Mouse (Mus musculus): ENCODE results near the gene Mdm2. TPM values are rescaled to one million over a fixed set of nuclear protein-coding genes. Genes with fewer than 3 reads are reported as not detected.

Gene Mdm2
- polyA plus RNA-seq, 1 experiment = 2.1 TPM

DNA sequence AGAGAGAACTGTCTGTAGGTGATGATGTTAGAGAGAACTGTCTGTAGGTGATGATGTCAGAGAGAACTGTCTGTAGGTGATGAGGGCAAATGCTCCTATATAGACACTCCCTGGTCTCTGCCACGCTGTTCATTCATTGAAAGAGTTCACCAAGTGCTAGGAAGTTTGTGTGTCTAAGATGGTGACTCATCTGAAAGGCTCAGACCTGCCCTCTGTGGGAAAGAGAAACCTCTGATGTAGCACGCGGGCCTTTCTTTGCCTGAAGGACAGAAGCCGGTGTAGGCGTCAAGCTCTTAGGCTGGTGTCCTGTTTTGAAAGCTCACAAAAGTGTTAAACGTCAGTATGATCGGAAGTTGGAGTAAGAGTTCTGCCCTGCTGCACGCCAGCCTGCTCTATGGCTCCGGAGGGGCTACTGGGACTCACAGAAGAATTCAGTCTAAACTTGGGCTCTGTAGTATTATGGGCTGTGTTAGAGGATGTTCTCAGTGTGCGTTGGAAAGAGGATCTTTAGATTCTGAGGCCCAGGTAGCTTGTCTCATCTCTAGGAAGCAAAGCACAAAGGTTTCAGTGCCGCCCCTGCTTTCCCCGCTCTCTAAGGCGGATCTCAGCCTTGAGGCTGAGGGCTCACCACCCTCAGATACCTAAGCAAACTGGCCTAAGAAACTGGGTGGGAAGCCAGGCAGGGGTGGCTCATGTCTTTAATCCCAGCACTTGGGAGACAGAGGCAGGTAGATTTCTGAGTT is 32.9 kb downstream of the Mdm2 start:
- peaks cover 13% of the 10 kb centered on the region for H3K27me3 ChIP-seq (ENCODE audit: control insufficient read depth)
- H3K4me1 ChIP-seq (ENCODE audit: control insufficient read depth) = peaks cover 28% of the 10 kb centered on the region
- H3K9me3 ChIP-seq (ENCODE audit: control insufficient read depth, low read length) = no peaks in the 10 kb centered on the region
- TF ChIP-seq TAL1 (IDR thresholded peaks at IDR 0.05; ENCODE audit: low read length) (no peak), GATA1 (IDR thresholded peaks at IDR 0.05; ENCODE audit: low read length) (no peak)
- no peak overlapping the region for H3K4me3 ChIP-seq (replicated peaks)
- no peaks in the 10 kb centered on the region; the same call in 1 of the 2 replicates for H3K36me3 ChIP-seq (ENCODE audit: control insufficient read depth)

DNA sequence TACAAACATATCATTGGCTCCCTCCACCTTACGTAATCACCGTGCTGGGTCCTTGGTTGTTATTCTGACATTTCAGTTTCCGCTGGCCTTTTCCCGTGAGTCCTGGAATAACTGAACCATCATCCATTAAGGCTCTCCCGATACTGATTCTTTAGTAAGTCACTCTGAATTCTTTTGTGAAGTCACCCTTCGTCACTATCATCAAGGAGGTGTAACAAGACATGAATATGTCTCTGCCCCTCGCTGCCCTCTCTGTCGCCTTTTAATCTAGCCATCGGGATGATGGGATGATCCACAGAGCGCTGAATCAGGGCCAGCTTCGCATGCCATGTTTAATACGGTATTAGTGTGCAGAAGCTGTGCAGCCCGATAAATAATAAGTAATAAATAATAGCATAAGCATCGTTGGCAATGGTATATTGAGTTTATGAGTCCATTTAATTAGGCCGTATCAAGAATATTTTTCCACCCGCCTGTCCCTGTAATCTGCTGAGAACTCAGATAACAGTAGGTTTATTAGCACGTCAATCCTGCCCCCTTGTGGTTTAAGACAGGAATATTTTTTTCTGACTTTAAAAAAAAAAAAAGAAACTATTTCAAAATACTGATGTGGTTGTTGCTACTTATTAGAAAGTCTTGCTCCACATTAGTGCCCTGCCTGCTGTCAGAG is 33.8 kb downstream of the Mdm2 start:
- no peak overlapping the region for H3K4me3 ChIP-seq (replicated peaks)
- no peak for TF ChIP-seq TAL1 (IDR thresholded peaks at IDR 0.05; ENCODE audit: low read length)
- TF ChIP-seq GATA1 (IDR thresholded peaks at IDR 0.05; ENCODE audit: low read length) = no peak

DNA sequence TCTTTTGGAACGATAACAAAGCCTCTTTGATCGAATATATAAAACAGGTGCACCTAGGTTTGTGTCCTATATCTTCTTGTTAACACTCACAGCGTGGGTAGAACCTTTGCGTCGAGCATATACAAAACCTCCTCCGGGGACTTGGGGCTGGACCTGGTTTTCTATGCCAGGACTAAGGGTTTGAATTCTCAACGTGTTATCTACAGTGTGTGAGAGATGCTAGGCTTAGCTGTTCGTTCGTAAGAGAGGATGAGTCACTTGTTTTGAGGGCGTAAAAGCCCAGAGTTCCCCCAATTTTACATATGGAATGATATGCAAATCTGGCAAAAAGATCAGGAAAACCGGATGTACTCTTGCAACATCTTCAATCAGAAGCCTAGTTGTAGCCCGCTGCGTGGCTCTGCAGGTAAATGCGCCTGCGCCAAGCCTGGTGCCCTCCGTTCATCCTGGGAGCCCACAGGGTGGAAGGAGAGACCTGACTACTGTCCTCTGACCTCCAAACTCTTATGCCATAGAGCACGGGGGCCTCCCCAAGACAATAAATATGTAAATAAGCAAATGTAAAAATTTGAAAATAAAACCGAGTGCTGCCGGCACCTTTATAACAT is 34.4 kb downstream of the Mdm2 start:
- no peaks in the 10 kb centered on the region; the same call in 1 of the 2 replicates for H3K36me3 ChIP-seq (ENCODE audit: control insufficient read depth)
- no peak overlapping the region for H3K4me3 ChIP-seq (replicated peaks)

More for the DNA sequence above, 33.8 kb downstream of the Mdm2 start:
- no peaks in the 10 kb centered on the region; the same call in 1 of the 2 replicates for H3K36me3 ChIP-seq (ENCODE audit: control insufficient read depth)
- H3K4me1 ChIP-seq (ENCODE audit: control insufficient read depth) = peaks cover 28% of the 10 kb centered on the region
- H3K9me3 ChIP-seq (ENCODE audit: control insufficient read depth, low read length) = no peaks in the 10 kb centered on the region
- peaks cover 13% of the 10 kb centered on the region for H3K27me3 ChIP-seq (ENCODE audit: control insufficient read depth)

DNA sequence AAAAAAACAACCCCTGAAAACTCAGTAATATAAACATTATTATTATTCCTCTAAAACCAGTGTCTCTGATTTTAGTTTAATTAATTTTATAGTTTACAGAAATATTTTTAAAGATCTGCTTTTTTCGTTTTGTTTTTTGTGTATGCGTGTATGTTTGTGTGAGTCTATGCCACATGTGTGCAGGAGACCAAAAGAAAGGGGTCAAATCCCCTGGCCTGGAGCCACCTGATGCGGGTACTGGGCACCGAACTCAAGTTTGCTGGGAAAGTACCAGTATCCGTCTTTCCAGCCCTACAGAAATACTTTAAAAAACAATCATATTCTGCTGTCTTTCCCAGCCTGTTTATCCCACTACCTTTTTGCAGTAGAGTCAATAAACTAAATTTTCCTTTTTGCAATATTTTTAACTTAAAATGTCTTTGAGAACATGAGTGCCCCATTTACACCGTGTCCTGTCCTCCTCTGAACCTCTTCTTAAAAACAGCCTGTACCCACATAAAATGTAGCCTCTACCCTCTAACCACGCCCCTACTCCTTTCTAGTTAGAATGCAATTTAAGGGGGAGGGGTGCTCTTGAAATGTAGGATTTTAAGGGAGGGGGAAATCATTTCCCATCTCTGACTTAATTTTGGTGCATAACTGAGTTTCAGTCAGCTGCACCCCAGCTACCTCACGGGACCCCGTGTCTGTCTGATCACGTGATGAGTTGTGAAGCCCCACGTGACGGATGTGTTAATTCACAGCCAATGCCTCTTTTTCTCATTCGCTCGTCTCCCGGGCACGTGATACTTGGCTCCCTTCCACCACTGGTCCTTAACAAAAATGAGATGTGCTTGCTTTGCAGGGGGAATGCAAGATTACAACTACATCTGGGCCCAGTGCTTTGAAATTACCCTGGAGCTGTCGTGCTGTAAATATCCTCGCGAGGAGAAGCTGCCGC is 35.2 kb downstream of the Mdm2 start:
- Histone ChIP-seq H3K4me1 (ENCODE audit: control insufficient read depth) (peaks cover 28% of the 10 kb centered on the region), H3K27me3 (ENCODE audit: control insufficient read depth) (peaks cover 13% of the 10 kb centered on the region), H3K36me3 (ENCODE audit: control insufficient read depth) (no peaks in the 10 kb centered on the region; the same call in 1 of the 2 replicates), H3K4me3 (replicated peaks) (no peak overlapping the region), H3K9me3 (ENCODE audit: control insufficient read depth, low read length) (no peaks in the 10 kb centered on the region)
- TF ChIP-seq GATA1 (IDR thresholded peaks at IDR 0.05; ENCODE audit: low read length) (no peak), TAL1 (IDR thresholded peaks at IDR 0.05; ENCODE audit: low read length) (no peak)

More for the DNA sequence above, 34.4 kb downstream of the Mdm2 start:
- TF ChIP-seq GATA1 (IDR thresholded peaks at IDR 0.05; ENCODE audit: low read length) = no peak
- no peak for TF ChIP-seq TAL1 (IDR thresholded peaks at IDR 0.05; ENCODE audit: low read length)
- Histone ChIP-seq H3K27me3 (ENCODE audit: control insufficient read depth) (peaks cover 13% of the 10 kb centered on the region), H3K9me3 (ENCODE audit: control insufficient read depth, low read length) (no peaks in the 10 kb centered on the region), H3K4me1 (ENCODE audit: control insufficient read depth) (peaks cover 28% of the 10 kb centered on the region)

DNA sequence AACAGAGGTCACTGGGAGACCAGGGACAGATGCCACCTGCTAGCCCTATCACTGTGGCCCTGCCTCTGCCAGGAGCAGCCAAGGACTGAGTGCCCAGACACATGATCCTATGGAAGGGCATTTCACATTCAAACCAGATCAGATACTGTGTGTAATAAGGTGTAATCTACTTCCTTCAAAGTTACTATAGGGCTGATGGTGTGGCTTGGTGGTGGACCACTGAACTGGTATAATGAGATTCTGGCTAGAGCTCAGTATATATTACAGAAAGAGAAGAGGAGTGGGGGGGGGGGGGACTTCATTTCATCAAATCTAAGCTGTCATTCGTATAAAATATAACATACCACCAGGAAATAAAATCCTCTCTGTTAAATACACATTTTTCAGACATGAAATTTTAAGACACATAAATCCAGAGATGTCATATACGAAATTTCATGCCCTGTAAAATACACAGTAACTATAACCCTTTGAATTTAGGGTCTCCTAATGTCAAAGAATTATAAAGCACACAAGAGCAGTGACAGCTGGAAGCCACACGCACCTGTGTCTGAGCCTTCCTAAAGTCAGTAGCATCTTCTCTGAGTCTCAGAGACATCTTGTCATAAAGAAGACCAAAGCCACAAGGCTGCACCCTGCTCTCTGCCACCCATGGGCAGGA is 36.1 kb downstream of the Mdm2 start:
- Histone ChIP-seq H3K27me3 (ENCODE audit: control insufficient read depth) (peaks cover 13% of the 10 kb centered on the region), H3K36me3 (ENCODE audit: control insufficient read depth) (no peaks in the 10 kb centered on the region; the same call in 1 of the 2 replicates), H3K9me3 (ENCODE audit: control insufficient read depth, low read length) (no peaks in the 10 kb centered on the region), H3K4me1 (ENCODE audit: control insufficient read depth) (peaks cover 28% of the 10 kb centered on the region), H3K4me3 (replicated peaks) (no peak overlapping the region)
- TF ChIP-seq GATA1 (IDR thresholded peaks at IDR 0.05; ENCODE audit: low read length) = no peak
- no peak for TF ChIP-seq TAL1 (IDR thresholded peaks at IDR 0.05; ENCODE audit: low read length)

DNA sequence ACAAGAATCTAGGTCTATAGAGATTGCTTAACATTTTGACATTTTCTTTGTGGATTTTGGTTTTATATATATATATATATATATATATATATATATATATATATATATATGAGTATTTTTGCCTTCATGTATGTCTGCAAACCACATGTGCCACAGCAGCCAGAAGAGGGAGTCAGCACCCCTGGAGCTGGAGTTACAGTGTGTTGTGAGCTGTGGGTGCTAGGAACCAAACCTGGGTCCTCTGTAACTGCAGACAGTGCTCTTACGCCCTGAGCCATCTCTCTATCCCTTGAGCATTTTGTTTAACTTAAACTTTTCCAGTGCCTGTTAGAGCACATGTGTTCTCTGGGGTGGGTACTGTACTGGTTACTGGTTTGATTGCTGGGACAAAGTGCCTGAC is 36.6 kb downstream of the Mdm2 start:
- Histone ChIP-seq H3K4me3 (replicated peaks) (no peak overlapping the region), H3K4me1 (ENCODE audit: control insufficient read depth) (peaks cover 26% of the 10 kb centered on the region), H3K36me3 (ENCODE audit: control insufficient read depth) (no peaks in the 10 kb centered on the region; the same call in 1 of the 2 replicates), H3K9me3 (ENCODE audit: control insufficient read depth, low read length) (no peaks in the 10 kb centered on the region), H3K27me3 (ENCODE audit: control insufficient read depth) (peaks cover 13% of the 10 kb centered on the region)
- no peak for TF ChIP-seq TAL1 (IDR thresholded peaks at IDR 0.05; ENCODE audit: low read length)
- TF ChIP-seq GATA1 (IDR thresholded peaks at IDR 0.05; ENCODE audit: low read length) = no peak

DNA sequence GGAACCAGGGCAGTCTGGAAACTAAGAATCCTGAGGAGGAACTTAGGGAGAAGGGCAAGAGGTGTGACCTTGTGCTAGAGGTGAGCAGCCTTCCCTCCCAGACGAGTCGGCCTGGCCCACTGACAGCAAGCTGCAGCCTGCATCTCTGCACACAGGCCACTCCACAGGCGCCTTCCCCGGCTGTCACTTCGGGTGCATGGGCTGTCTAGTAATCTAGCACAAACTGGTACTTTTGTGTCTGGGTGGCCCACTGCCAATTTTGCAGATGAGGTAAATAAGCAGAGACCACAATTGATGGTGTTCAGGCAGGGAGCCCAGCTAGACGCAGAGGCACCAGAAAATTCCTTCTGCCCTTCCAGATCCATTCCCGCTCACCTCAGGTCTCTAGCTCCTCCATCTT is 37.9 kb downstream of the Mdm2 start:
- Histone ChIP-seq H3K9me3 (ENCODE audit: control insufficient read depth, low read length) (no peaks in the 10 kb centered on the region), H3K36me3 (ENCODE audit: control insufficient read depth) (no peaks in the 10 kb centered on the region; the same call in 1 of the 2 replicates), H3K4me3 (replicated peaks) (no peak overlapping the region), H3K27me3 (ENCODE audit: control insufficient read depth) (peaks cover 13% of the 10 kb centered on the region), H3K4me1 (ENCODE audit: control insufficient read depth) (peaks cover 14% of the 10 kb centered on the region)
- TF ChIP-seq TAL1 (IDR thresholded peaks at IDR 0.05; ENCODE audit: low read length) (no peak), GATA1 (IDR thresholded peaks at IDR 0.05; ENCODE audit: low read length) (no peak)

Measured in erythroblast, embryonic 14.5 days (primary cell).